Mouse (Mus musculus): ENCODE results near the gene Kansl1. TPM values are rescaled to one million over a fixed set of nuclear protein-coding genes. Genes with fewer than 3 reads are reported as not detected.

Gene Kansl1
- polyA plus RNA-seq, 1 experiment from 2014 or later = 4.1 TPM

DNA sequence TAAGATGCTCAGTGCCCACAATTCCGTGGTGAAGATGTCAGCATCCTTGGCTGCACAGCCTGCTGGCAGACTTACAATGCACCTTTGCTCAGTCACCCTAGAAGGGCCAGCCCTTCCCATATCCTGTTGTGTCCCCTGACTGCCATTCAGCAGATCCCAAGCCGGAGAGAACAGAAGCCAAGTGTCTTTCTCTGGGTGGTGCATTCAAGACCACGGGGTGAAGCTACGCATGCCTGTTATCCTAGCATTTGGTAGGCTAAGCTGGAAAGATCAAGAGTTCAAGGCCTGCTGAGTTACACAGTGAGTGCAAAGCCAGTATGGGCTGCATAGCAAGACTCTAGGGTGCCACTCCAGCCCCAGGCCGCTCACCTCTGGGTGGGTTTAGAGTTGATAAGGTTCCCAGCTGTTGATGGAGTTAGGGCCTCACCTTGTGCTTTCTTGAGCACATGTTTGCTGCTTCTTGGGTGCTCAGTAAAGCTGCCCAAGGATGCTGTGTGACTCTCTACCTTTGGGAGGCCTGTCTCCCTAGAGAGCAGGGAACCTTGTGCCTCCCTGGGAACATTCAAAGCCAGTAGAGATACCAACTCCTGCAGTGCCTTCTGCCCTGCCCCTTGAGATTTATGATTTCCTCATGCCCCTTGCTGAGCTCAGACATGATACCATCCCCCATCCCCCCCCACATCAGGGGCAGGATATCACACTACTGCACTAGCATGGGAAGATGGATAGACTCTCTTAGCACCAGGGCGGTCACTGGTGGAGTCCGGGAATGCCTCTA lies 176.0 kb downstream of the Kansl1 start:
- peak overlapping the region; percentile 27; the same call in 1 of the 2 replicates for H3K9ac ChIP-seq (replicated peaks)
- 66% methylated on average over 7 of the region's 7 CpGs for WGBS (ENCODE audit: insufficient replicate concordance)
- H3K27ac ChIP-seq (ENCODE audit: low read depth) = peak overlapping the region; percentile 39; the same call in 1 of the 2 replicates
- peaks cover 14% of the 10 kb centered on the region for H3K4me1 ChIP-seq (ENCODE audit: insufficient read depth)
- DNase-seq = no peak
- ATAC-seq = peak; percentile 6; the same call in 1 of the 2 replicates
- TF ChIP-seq CTCF (IDR thresholded peaks at IDR 0.05; ENCODE audit: low read depth) (no peak), EP300 (IDR thresholded peaks at IDR 0.05; ENCODE audit: low read depth) (no peak)
- H3K4me2 ChIP-seq (ENCODE audit: low read depth, low read length) = 0 out of 2 replicates have a peak overlapping the region, but pooled peaks have one; percentile 34
- H3K9me3 ChIP-seq (ENCODE audit: low read length) = no peaks in the 10 kb centered on the region
- H3K27me3 ChIP-seq (ENCODE audit: insufficient read depth, low read length) = no peaks in the 10 kb centered on the region
- no peaks in the 10 kb centered on the region for H3K36me3 ChIP-seq (replicated peaks; ENCODE audit: insufficient read depth, low read length)
- H3K4me3 ChIP-seq (ENCODE audit: low read depth, low read length) = no peak overlapping the region

DNA sequence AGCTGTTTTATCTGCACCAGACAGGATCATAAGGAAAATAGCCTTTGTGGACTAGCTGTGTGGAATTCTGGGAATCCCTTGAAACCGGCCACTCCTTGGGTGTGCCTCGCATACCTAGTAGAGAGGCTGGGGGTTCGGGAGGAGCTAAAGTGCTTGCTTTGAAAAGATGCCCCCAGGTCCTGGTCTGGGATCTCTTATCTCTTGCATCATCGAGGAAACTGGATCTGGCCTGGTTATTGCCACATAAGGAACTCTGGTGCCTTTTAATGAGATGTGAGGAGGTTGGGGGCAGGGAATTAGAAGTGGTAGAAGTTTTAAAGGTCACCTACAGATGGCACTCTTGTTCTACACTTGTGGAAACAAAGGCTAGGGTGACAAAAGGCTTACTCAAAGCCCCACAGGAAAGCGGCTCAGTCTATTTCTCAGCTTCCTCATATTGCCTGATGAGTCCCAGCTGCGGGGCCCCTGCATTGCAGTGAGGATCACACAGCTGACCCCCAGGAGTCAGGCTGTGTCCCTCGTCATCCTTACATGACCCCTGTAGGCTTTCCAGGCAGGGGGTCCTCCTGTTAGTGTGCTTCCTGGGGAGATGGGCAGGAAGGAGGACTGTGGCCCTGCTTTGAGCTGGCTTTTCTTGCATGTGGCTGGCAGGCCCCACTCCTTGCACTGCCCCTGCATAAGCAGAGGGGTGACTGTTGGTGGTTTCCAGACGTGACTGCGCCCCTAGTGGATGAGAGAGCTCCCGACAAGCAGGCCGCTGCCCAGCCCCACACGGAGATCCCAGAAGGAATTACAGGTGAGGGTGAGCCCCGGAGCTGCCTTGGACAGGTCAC lies 179.2 kb downstream of the Kansl1 start:
- Histone ChIP-seq H3K27me3 (ENCODE audit: insufficient read depth, low read length) (no peaks in the 10 kb centered on the region), H3K4me2 (ENCODE audit: low read depth, low read length) (peak overlapping the region; percentile 29; the same call in 1 of the 2 replicates), H3K9ac (replicated peaks) (peak overlapping the region; percentile 30; the same call in 1 of the 2 replicates), H3K4me3 (ENCODE audit: low read depth, low read length) (no peak overlapping the region), H3K27ac (ENCODE audit: low read depth) (0 out of 2 replicates have a peak overlapping the region, but pooled peaks have one; percentile 24), H3K4me1 (ENCODE audit: insufficient read depth) (peaks cover 10% of the 10 kb centered on the region), H3K9me3 (ENCODE audit: low read length) (no peaks in the 10 kb centered on the region), H3K36me3 (replicated peaks; ENCODE audit: insufficient read depth, low read length) (no peaks in the 10 kb centered on the region)
- 25% methylated on average over 13 of the region's 13 CpGs for WGBS (ENCODE audit: insufficient replicate concordance)
- TF ChIP-seq CTCF (IDR thresholded peaks at IDR 0.05; ENCODE audit: low read depth) = peak; percentile 80
- TF ChIP-seq EP300 (IDR thresholded peaks at IDR 0.05; ENCODE audit: low read depth) = no peak
- ATAC-seq = peak; percentile 62
- DNase-seq = peak; percentile 68

- no peak overlapping the region for H3K4me3 ChIP-seq (ENCODE audit: low read depth, low read length)
- H3K4me1 ChIP-seq (ENCODE audit: insufficient read depth) = peaks cover 10% of the 10 kb centered on the region
- 47% methylated on average over 6 of the region's 6 CpGs for WGBS (ENCODE audit: insufficient replicate concordance)
- no peaks in the 10 kb centered on the region for H3K36me3 ChIP-seq (replicated peaks; ENCODE audit: insufficient read depth, low read length)
- DNase-seq = no peak
- no peak overlapping the region for H3K27ac ChIP-seq (ENCODE audit: low read depth)
- H3K4me2 ChIP-seq (ENCODE audit: low read depth, low read length) = no peak overlapping the region
- no peak for ATAC-seq
- H3K9me3 ChIP-seq (ENCODE audit: low read length) = no peaks in the 10 kb centered on the region
- TF ChIP-seq CTCF (IDR thresholded peaks at IDR 0.05; ENCODE audit: low read depth) (no peak), EP300 (IDR thresholded peaks at IDR 0.05; ENCODE audit: low read depth) (no peak)
- H3K27me3 ChIP-seq (ENCODE audit: insufficient read depth, low read length) = no peaks in the 10 kb centered on the region
- H3K9ac ChIP-seq (replicated peaks) = no peak overlapping the region
Observed at GRCm38 (mm10) chr11:104288835-104289198, 179.8 kb downstream of the Kansl1 start.

DNA sequence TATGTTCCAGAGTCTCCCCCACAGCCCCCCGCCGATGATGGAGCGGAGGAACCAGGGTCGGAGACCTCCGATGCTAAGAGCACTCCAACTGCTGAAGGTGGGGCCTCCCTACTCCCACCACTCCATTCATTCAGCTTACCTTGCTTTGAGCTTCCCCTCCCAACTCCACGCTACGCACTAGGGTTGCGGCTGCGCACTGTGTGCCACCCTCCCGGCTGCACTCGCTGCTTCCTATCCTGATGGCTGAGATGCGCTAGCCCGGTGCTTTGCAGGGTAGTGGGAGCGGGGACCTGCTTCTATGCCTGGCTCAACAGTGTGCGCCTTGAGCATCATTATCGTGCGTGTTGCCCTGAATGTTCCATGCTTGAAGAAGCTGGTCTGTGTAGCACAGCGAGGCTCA lies 181.5 kb downstream of the Kansl1 start:
- Histone ChIP-seq H3K27ac (ENCODE audit: low read depth) (no peak overlapping the region), H3K4me3 (ENCODE audit: low read depth, low read length) (no peak overlapping the region), H3K27me3 (ENCODE audit: insufficient read depth, low read length) (no peaks in the 10 kb centered on the region), H3K9me3 (ENCODE audit: low read length) (no peaks in the 10 kb centered on the region), H3K4me1 (ENCODE audit: insufficient read depth) (no peaks in the 10 kb centered on the region; the same call in 1 of the 2 replicates), H3K36me3 (replicated peaks; ENCODE audit: insufficient read depth, low read length) (no peaks in the 10 kb centered on the region), H3K9ac (replicated peaks) (no peak overlapping the region), H3K4me2 (ENCODE audit: low read depth, low read length) (no peak overlapping the region)
- ATAC-seq (no peak), DNase-seq (no peak)
- TF ChIP-seq EP300 (IDR thresholded peaks at IDR 0.05; ENCODE audit: low read depth) = no peak
- TF ChIP-seq CTCF (IDR thresholded peaks at IDR 0.05; ENCODE audit: low read depth) = no peak
- WGBS (ENCODE audit: insufficient replicate concordance) = 89% methylated on average over 18 of the region's 18 CpGs

Small RNAs within 50 kb of the gene (microRNA-seq; reads per million reads assigned to microRNA genes)
- not detected for gene Gm47315

Other genes starting within 250 kb of the Kansl1 start
- gene Mapt, start 237.5 kb downstream of the Kansl1 start, polyA plus RNA-seq (2015; fragmentation: Nextera tagmentation; extraction: Ambion mirVana) = 0.28 and 0.33 TPM in 2 replicates
- 12.3 and 13.8 TPM in 2 replicates for gene Cdc27, start 81.8 kb upstream of the Kansl1 start, polyA plus RNA-seq (2015; fragmentation: Nextera tagmentation; extraction: Ambion mirVana)
- gene Myl4, start 81.8 kb upstream of the Kansl1 start, polyA plus RNA-seq (2015; fragmentation: Nextera tagmentation; extraction: Ambion mirVana) = 8.1 and 8.3 TPM in 2 replicates
- 13.6 and 16.0 TPM in 2 replicates for gene Itgb3, start 139.1 kb upstream of the Kansl1 start, polyA plus RNA-seq (2015; fragmentation: Nextera tagmentation; extraction: Ambion mirVana)
- gene Gm11639, start 216.8 kb upstream of the Kansl1 start, polyA plus RNA-seq (2015; fragmentation: Nextera tagmentation; extraction: Ambion mirVana) = 0.06 and 0.07 TPM in 2 replicates

Data from liver, postnatal 0 days (tissue).